In the genomic region with DNA sequence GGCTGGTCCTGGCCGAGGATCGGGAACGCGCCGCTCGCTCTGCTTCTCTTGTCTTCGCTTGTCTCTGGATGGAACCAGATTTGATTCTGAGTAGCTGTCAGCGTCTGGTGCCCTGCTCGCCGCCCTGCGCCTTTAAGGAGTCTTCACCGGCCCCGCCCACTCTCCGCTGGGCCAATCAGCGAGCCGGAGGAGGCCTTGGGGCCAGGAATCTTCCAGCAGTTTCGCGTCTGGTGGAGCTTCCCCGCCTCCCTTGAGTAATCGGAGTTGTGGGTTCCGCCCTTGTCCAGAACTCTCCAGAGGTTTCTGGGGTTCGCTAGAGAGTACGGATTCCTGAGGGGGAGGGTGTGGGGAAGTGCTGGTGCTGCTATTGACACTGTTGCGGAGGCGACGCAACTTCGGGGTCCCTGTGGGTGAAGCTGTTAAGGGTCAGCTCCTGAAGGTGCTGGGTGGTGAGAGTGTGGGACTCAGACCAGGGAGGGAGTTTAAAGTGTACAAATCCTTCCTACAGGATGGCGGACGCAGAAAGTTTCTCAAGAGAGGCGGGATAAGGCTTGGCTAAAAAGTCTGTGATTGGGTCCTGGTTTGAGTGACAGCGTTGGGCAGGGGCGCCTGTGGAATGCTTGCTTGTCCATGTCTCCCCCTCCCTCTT, we compare ENCODE assay signal across 8 mouse cellular contexts. TPM values are rescaled to one million over a fixed set of nuclear protein-coding genes. Genes with fewer than 3 reads are reported as not detected.
DNase-seq lines count a peak whose midpoint lies in the region; ATAC-seq lines count a peak whose summit lies in the region.
"Not testable (repeated sequence)": the region's sequence is repeated elsewhere in the genome, so short reads cannot be mapped to it uniquely, and the experiment has no call there.

Hspa1b (minus strand) TSS at position 109 of the 649 bp plus-strand sequence.

- H3K9ac ChIP-seq in intestine, embryonic 14.5 days (ENCODE audit: low read length), result peak within 1 kb of the TSS; percentile 54

- under 1% methylated on average over 29 of the region's 32 CpGs for WGBS in intestine, embryonic 14.5 days

- not testable (repeated sequence) for H3K4me1 ChIP-seq in intestine, embryonic 14.5 days (replicated peaks; ENCODE audit: control insufficient read depth, insufficient read depth, low read length)

- intact Hi-C loops in gastrocnemius, postnatal 36 days (cut with DNase I), result not testable (repeated sequence)

- peak; percentile 92 to 98 for DNase-seq in adrenal gland, adult (ENCODE audit: inconsistent age in 2 of 2, low spot score in 1 of 2)
- DNase-seq in embryo, embryonic 9.5 days (ENCODE audit: extremely low spot score), result peak; percentile 84
- DNase-seq in gastrocnemius, postnatal 36 days, result peak; percentile 74 to 83
- peak; percentile 96 for DNase-seq in intestine, embryonic 14.5 days (ENCODE audit: low spot score)
- DNase-seq in left cerebral cortex, adult 9 months (ENCODE audit: low spot score in 2 of 2), result peak; percentile 69 to 85
- peak; percentile 81 to 85 for DNase-seq in right cerebral cortex, adult 2 months (ENCODE audit: low spot score in 2 of 2)
- peak; percentile 52 for DNase-seq in urinary bladder, postnatal 10 days (ENCODE audit: low spot score)

- peak within 1 kb of the TSS; percentile 50 for H3K4me3 ChIP-seq in intestine, embryonic 14.5 days (ENCODE audit: low read depth, low read length)

- H3K36me3 ChIP-seq in intestine, embryonic 14.5 days (ENCODE audit: control insufficient read depth, insufficient read depth, low read length), result not testable (repeated sequence)

- H3K27me3 ChIP-seq in intestine, embryonic 14.5 days (replicated peaks; ENCODE audit: control insufficient read depth, insufficient read depth, low read length), result not testable (repeated sequence)

- H3K9me3 ChIP-seq in intestine, embryonic 14.5 days (ENCODE audit: control insufficient read depth, low read length), result not testable (repeated sequence)

- peak within 1 kb of the TSS; percentile 95 for H3K27ac ChIP-seq in intestine, embryonic 14.5 days (ENCODE audit: low read depth)

- peak within 1 kb of the TSS; percentile 76 for H3K4me2 ChIP-seq in intestine, embryonic 14.5 days (ENCODE audit: low read length)

- ATAC-seq in intestine, embryonic 14.5 days (replicated peaks; ENCODE audit: low FRiP score, low TSS enrichment, low read depth), result peak; percentile 94
- peak; percentile 94 for ATAC-seq in megakaryocyte, adult 5-6 weeks (ENCODE audit: poor library complexity, severe bottlenecking)

RNA-seq across cellular contexts. Expression of gene Hspa1b, which starts in this region (rescaled TPM):
- total RNA-seq in gastrocnemius, postnatal 36 days (2021), result 1 to 10 TPM; 4.6 to 6.1 TPM
- 0.24 and 0.46 TPM in 2 replicates for polyA plus RNA-seq in intestine, embryonic 14.5 days (2014; fragmentation: Nextera tagmentation; extraction: Ambion mirVana)
- total RNA-seq in megakaryocyte, adult 5-6 weeks (2015), result 14.9 and 22.6 TPM in 2 replicates
- total RNA-seq in megakaryocyte, adult 5-6 weeks (2017), result 23.0 and 30.6 TPM in 2 replicates

Comparison
In these comparisons a context has a peak if more than half of its experiments do, and no peak if none do; other contexts are left out.
1. Peak in every context shown above with its lines: DNase-seq, ATAC-seq, H3K4me3 ChIP-seq and H3K27ac ChIP-seq.
2. Peak in DNase-seq, ATAC-seq, H3K4me3 ChIP-seq, H3K27ac ChIP-seq, H3K9ac ChIP-seq and H3K4me2 ChIP-seq in intestine, embryonic 14.5 days; RNA of the gene not detected or under 1 TPM.